Comparison of ENCODE assay signal across 9 mouse cellular contexts in the genomic region with DNA sequence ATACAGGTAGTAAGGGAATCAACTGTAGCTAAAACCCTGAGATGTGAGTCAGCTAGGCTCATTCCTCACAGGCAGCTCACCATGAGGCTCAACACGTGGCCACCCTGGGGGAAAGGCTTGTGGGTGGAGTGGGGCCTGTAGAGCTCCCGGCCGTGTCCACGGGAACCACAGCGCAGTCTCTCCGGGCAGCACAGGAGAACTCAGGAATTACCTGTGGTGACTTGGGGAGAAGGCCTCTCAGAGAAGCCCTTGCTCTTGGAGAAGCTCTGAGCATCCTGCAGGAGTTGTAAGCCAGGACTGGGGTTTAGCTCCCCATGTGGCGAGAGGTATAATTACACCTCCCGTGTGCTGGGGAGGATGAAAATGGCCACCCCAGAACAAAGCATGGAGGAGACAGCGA. TPM values are rescaled to one million over a fixed set of nuclear protein-coding genes. Genes with fewer than 3 reads are reported as not detected.
DNase-seq lines count a peak whose midpoint lies in the region; ATAC-seq and TF ChIP-seq lines count a peak whose summit lies in the region.
"Had no signal": no experiment of that assay in that cellular context is flagged by ENCODE, and none has a peak within 500 bp of the region (broad histone marks: within the 10 kb centered on the region; RNA-seq: fewer than 3 reads in every experiment).

No protein-coding gene starts in this region.

- no peaks in the 10 kb centered on the region for H3K9me3 ChIP-seq in G1E (replicated peaks)

- peak; percentile 96 for TF ChIP-seq CTCF in G1E (IDR thresholded peaks at IDR 0.05; ENCODE audit: low read depth, low read length)
- TF ChIP-seq CTCF in small intestine, adult 2 months (IDR thresholded peaks at IDR 0.05; ENCODE audit: extremely low read depth, insufficient read length, insufficient replicate concordance, low read depth, low read length): peak; percentile 70; the same call in 1 of the 2 replicates

- peaks cover 40% of the 10 kb centered on the region for H3K27me3 ChIP-seq in G1E (ENCODE audit: insufficient read depth, low read length)
- H3K27me3 ChIP-seq in small intestine, adult 2 months (ENCODE audit: control insufficient read depth, insufficient read depth, low read length): no peaks in the 10 kb centered on the region

- WGBS in small intestine, adult 2 months: 18% methylated on average over 9 of the region's 9 CpGs

- H3K27ac ChIP-seq in small intestine, adult 2 months (ENCODE audit: insufficient read depth, low read depth, low read length): no peak overlapping the region

- H3K4me1 ChIP-seq in G1E (ENCODE audit: insufficient read depth, low read depth, low read length): peaks cover 24% of the 10 kb centered on the region
- peaks cover 7% of the 10 kb centered on the region; the same call in 1 of the 2 replicates for H3K4me1 ChIP-seq in small intestine, adult 2 months (ENCODE audit: control insufficient read depth, insufficient read depth, insufficient read length, low read length)

- DNase-seq in layer of hippocampus, adult 9-11 months: peak; percentile 40
- DNase-seq in layer of hippocampus, adult 9-10 months (ENCODE audit: low spot score): no peak
- peak; percentile 79 for DNase-seq in G1E (ENCODE audit: low spot score)
- DNase-seq in cerebellum, adult 9-11 months: peak; percentile 77
- DNase-seq in frontal cortex, postnatal 25 days (ENCODE audit: low spot score in 2 of 2): peak; percentile 23 to 41
- DNase-seq in kidney, adult 9 months: peak; percentile 62
- peak; percentile 83 for DNase-seq in lung, postnatal 10 days

- no peak; the same call in 1 of the 2 replicates for TF ChIP-seq POLR2A in small intestine, adult 2 months (IDR thresholded peaks at IDR 0.05; ENCODE audit: low read depth, low read length)

- ATAC-seq in G1E (ENCODE audit: extremely low read depth, insufficient number of reproducible peaks, low FRiP score, poor library complexity, severe bottlenecking): no peak

- no peak overlapping the region for H3K4me3 ChIP-seq in G1E (ENCODE audit: low read depth, low read length)
- no peak overlapping the region for H3K4me3 ChIP-seq in small intestine, adult 2 months (ENCODE audit: low read depth, low read length)
- H3K4me3 ChIP-seq: erythroblast, embryonic 14.5 days had no signal

- H3K36me3 ChIP-seq in G1E (replicated peaks): no peaks in the 10 kb centered on the region
- no peaks in the 10 kb centered on the region for H3K36me3 ChIP-seq in small intestine, adult 2 months (ENCODE audit: control insufficient read depth, insufficient read depth, low read length)

RNA-seq across cellular contexts. Expression of gene Gadd45b, which starts 25.7 kb away (rescaled TPM):
- total RNA-seq in G1E (2014; fragmentation: Nextera tagmentation) (2.1 and 5.7 TPM in 2 replicates), G1E (2017) (1.1 and 1.9 TPM in 2 replicates)
- polyA plus RNA-seq in G1E (2012): 2.8 and 3.7 TPM in 2 replicates
- 16.2 and 29.7 TPM in 2 replicates for polyA plus RNA-seq in small intestine, adult 2 months (2012; rRNA removed)

RNA-seq across cellular contexts. Expression of gene Lmnb2, which starts 37.5 kb away (rescaled TPM):
- total RNA-seq in G1E (2014; fragmentation: Nextera tagmentation) (3.0 and 3.1 TPM in 2 replicates), G1E (2017) (4.8 and 5.5 TPM in 2 replicates)
- polyA plus RNA-seq in G1E (2012): 10.2 and 11.9 TPM in 2 replicates
- polyA plus RNA-seq in small intestine, adult 2 months (2012; rRNA removed): 14.5 and 29.2 TPM in 2 replicates

RNA-seq across cellular contexts. Expression of gene Timm13, which starts 54.8 kb away (rescaled TPM):
- 34.0 and 51.2 TPM in 2 replicates for total RNA-seq in G1E (2014; fragmentation: Nextera tagmentation)
- total RNA-seq in G1E (2017): 70.4 and 75.5 TPM in 2 replicates
- polyA plus RNA-seq in G1E (2012): 295 and 345 TPM in 2 replicates
- polyA plus RNA-seq in small intestine, adult 2 months (2012; rRNA removed): 132 and 250 TPM in 2 replicates

RNA-seq across cellular contexts. Expression of gene Gng7, which starts 59.2 kb away (rescaled TPM):
- total RNA-seq in G1E (2014; fragmentation: Nextera tagmentation) (0.90 and 1.7 TPM in 2 replicates), G1E (2017) (0.33 and 0.58 TPM in 2 replicates)
- 0.65 and 0.87 TPM in 2 replicates for polyA plus RNA-seq in G1E (2012)
- 0.44 and 0.74 TPM in 2 replicates for polyA plus RNA-seq in small intestine, adult 2 months (2012; rRNA removed)
- polyA plus RNA-seq: erythroblast, embryonic 14.5 days had no signal
